Mouse (Mus musculus): ENCODE results near the gene Lrrc46. TPM values are rescaled to one million over a fixed set of nuclear protein-coding genes. Genes with fewer than 3 reads are reported as not detected.

Lrrc46 gene
- polyA plus RNA-seq, 1 experiment from 2014 or later = 1.6 TPM

- no peak overlapping the region for H3K4me3 ChIP-seq (ENCODE audit: low read length)
- H3K4me1 ChIP-seq (ENCODE audit: control insufficient read depth, insufficient read depth, low read length) = no peaks in the 10 kb centered on the region
- ATAC-seq (ENCODE audit: low FRiP score, low TSS enrichment) = peak; percentile 63; the same call in 1 of the 2 replicates
- no peaks in the 10 kb centered on the region for H3K27me3 ChIP-seq (ENCODE audit: control insufficient read depth, insufficient read depth, low read length)
- WGBS = 30% methylated on average over 3 of the region's 3 CpGs
- H3K9me3 ChIP-seq (ENCODE audit: control insufficient read depth, low read length) = no peaks in the 10 kb centered on the region
- no peak overlapping the region for H3K4me2 ChIP-seq (replicated peaks; ENCODE audit: low read depth, low read length)
- no peaks in the 10 kb centered on the region; the same call in 1 of the 2 replicates for H3K36me3 ChIP-seq (ENCODE audit: control insufficient read depth, insufficient read depth, low read length)
- H3K9ac ChIP-seq (ENCODE audit: low read depth, low read length) = no peak overlapping the region
- no peak overlapping the region for H3K27ac ChIP-seq (ENCODE audit: low read depth, low read length)
Measured at GRCm38 (mm10) chr11:97072533-97072932, 31.3 kb upstream of the Lrrc46 start.

- no peaks in the 10 kb centered on the region for H3K4me1 ChIP-seq (ENCODE audit: control insufficient read depth, insufficient read depth, low read length)
- no peak overlapping the region for H3K4me3 ChIP-seq (ENCODE audit: low read length)
- H3K27me3 ChIP-seq (ENCODE audit: control insufficient read depth, insufficient read depth, low read length) = no peaks in the 10 kb centered on the region
- peaks cover 4% of the 10 kb centered on the region; the same call in 1 of the 2 replicates for H3K36me3 ChIP-seq (ENCODE audit: control insufficient read depth, insufficient read depth, low read length)
- ATAC-seq (ENCODE audit: low FRiP score, low TSS enrichment) = no peak
- no peak overlapping the region for H3K9ac ChIP-seq (ENCODE audit: low read depth, low read length)
- 48% methylated on average over 1 of the region's 1 CpGs for WGBS
- no peak overlapping the region for H3K27ac ChIP-seq (ENCODE audit: low read depth, low read length)
- H3K9me3 ChIP-seq (ENCODE audit: control insufficient read depth, low read length) = no peaks in the 10 kb centered on the region
- no peak overlapping the region for H3K4me2 ChIP-seq (replicated peaks; ENCODE audit: low read depth, low read length)
Measured at GRCm38 (mm10) chr11:97071129-97071528, 29.9 kb upstream of the Lrrc46 start.

GRCm38 (mm10) chr11:97069770-97070169 lies 28.6 kb upstream of the Lrrc46 start:
- Histone ChIP-seq H3K4me2 (replicated peaks; ENCODE audit: low read depth, low read length) (no peak overlapping the region), H3K27me3 (ENCODE audit: control insufficient read depth, insufficient read depth, low read length) (no peaks in the 10 kb centered on the region), H3K27ac (ENCODE audit: low read depth, low read length) (no peak overlapping the region), H3K9ac (ENCODE audit: low read depth, low read length) (no peak overlapping the region), H3K36me3 (ENCODE audit: control insufficient read depth, insufficient read depth, low read length) (peaks cover 4% of the 10 kb centered on the region; the same call in 1 of the 2 replicates), H3K9me3 (ENCODE audit: control insufficient read depth, low read length) (no peaks in the 10 kb centered on the region), H3K4me3 (ENCODE audit: low read length) (no peak overlapping the region), H3K4me1 (ENCODE audit: control insufficient read depth, insufficient read depth, low read length) (no peaks in the 10 kb centered on the region)
- WGBS = 78% methylated on average over 2 of the region's 2 CpGs
- ATAC-seq (ENCODE audit: low FRiP score, low TSS enrichment) = no peak

- H3K4me1 ChIP-seq (ENCODE audit: control insufficient read depth, insufficient read depth, low read length) = no peaks in the 10 kb centered on the region
- H3K27ac ChIP-seq (ENCODE audit: low read depth, low read length) = no peak overlapping the region
- H3K4me2 ChIP-seq (replicated peaks; ENCODE audit: low read depth, low read length) = no peak overlapping the region
- no peak overlapping the region for H3K4me3 ChIP-seq (ENCODE audit: low read length)
- no peaks in the 10 kb centered on the region for H3K27me3 ChIP-seq (ENCODE audit: control insufficient read depth, insufficient read depth, low read length)
- WGBS = 50% methylated on average over 1 of the region's 1 CpGs
- no peak overlapping the region for H3K9ac ChIP-seq (ENCODE audit: low read depth, low read length)
- H3K9me3 ChIP-seq (ENCODE audit: control insufficient read depth, low read length) = no peaks in the 10 kb centered on the region
- ATAC-seq (ENCODE audit: low FRiP score, low TSS enrichment) = no peak
- H3K36me3 ChIP-seq (ENCODE audit: control insufficient read depth, insufficient read depth, low read length) = peaks cover 4% of the 10 kb centered on the region; the same call in 1 of the 2 replicates
Measured at GRCm38 (mm10) chr11:97069333-97069732, 28.1 kb upstream of the Lrrc46 start.

- H3K27ac ChIP-seq (ENCODE audit: low read depth, low read length) = no peak overlapping the region
- no peak overlapping the region for H3K9ac ChIP-seq (ENCODE audit: low read depth, low read length)
- WGBS = 48% methylated on average over 22 of the region's 22 CpGs
- ATAC-seq (ENCODE audit: low FRiP score, low TSS enrichment) = no peak
- no peak overlapping the region for H3K4me3 ChIP-seq (ENCODE audit: low read length)
- no peaks in the 10 kb centered on the region for H3K9me3 ChIP-seq (ENCODE audit: control insufficient read depth, low read length)
- no peaks in the 10 kb centered on the region for H3K27me3 ChIP-seq (ENCODE audit: control insufficient read depth, insufficient read depth, low read length)
- no peaks in the 10 kb centered on the region; the same call in 1 of the 2 replicates for H3K4me1 ChIP-seq (ENCODE audit: control insufficient read depth, insufficient read depth, low read length)
- H3K4me2 ChIP-seq (replicated peaks; ENCODE audit: low read depth, low read length) = no peak overlapping the region
- H3K36me3 ChIP-seq (ENCODE audit: control insufficient read depth, insufficient read depth, low read length) = peaks cover 4% of the 10 kb centered on the region; the same call in 1 of the 2 replicates
Measured at GRCm38 (mm10) chr11:97066656-97067360, 25.6 kb upstream of the Lrrc46 start.

GRCm38 (mm10) chr11:97065538-97066295 lies 24.5 kb upstream of the Lrrc46 start:
- H3K27ac ChIP-seq (ENCODE audit: low read depth, low read length) = no peak overlapping the region
- no peak overlapping the region for H3K4me2 ChIP-seq (replicated peaks; ENCODE audit: low read depth, low read length)
- peaks cover 11% of the 10 kb centered on the region; the same call in 1 of the 2 replicates for H3K36me3 ChIP-seq (ENCODE audit: control insufficient read depth, insufficient read depth, low read length)
- no peaks in the 10 kb centered on the region for H3K9me3 ChIP-seq (ENCODE audit: control insufficient read depth, low read length)
- ATAC-seq (ENCODE audit: low FRiP score, low TSS enrichment) = no peak
- H3K9ac ChIP-seq (ENCODE audit: low read depth, low read length) = no peak overlapping the region
- H3K27me3 ChIP-seq (ENCODE audit: control insufficient read depth, insufficient read depth, low read length) = no peaks in the 10 kb centered on the region
- H3K4me3 ChIP-seq (ENCODE audit: low read length) = no peak overlapping the region
- no peaks in the 10 kb centered on the region; the same call in 1 of the 2 replicates for H3K4me1 ChIP-seq (ENCODE audit: control insufficient read depth, insufficient read depth, low read length)
- WGBS = 86% methylated on average over 12 of the region's 12 CpGs

- Histone ChIP-seq H3K4me2 (replicated peaks; ENCODE audit: low read depth, low read length) (no peak overlapping the region), H3K27me3 (ENCODE audit: control insufficient read depth, insufficient read depth, low read length) (no peaks in the 10 kb centered on the region), H3K27ac (ENCODE audit: low read depth, low read length) (peak overlapping the region; percentile 60; the same call in 1 of the 2 replicates), H3K4me3 (ENCODE audit: low read length) (no peak overlapping the region), H3K9ac (ENCODE audit: low read depth, low read length) (no peak overlapping the region), H3K4me1 (ENCODE audit: control insufficient read depth, insufficient read depth, low read length) (no peaks in the 10 kb centered on the region; the same call in 1 of the 2 replicates), H3K36me3 (ENCODE audit: control insufficient read depth, insufficient read depth, low read length) (peaks cover 22% of the 10 kb centered on the region), H3K9me3 (ENCODE audit: control insufficient read depth, low read length) (no peaks in the 10 kb centered on the region)
- no peak for ATAC-seq (ENCODE audit: low FRiP score, low TSS enrichment)
- 76% methylated on average over 3 of the region's 3 CpGs for WGBS
Measured at GRCm38 (mm10) chr11:97063921-97064295, 22.7 kb upstream of the Lrrc46 start.

GRCm38 (mm10) chr11:97063274-97063920 lies 22.2 kb upstream of the Lrrc46 start:
- no peak for ATAC-seq (ENCODE audit: low FRiP score, low TSS enrichment)
- WGBS = 55% methylated on average over 9 of the region's 9 CpGs

More at GRCm38 (mm10) chr11:97063274-97063920, 22.2 kb upstream of the Lrrc46 start:
- Histone ChIP-seq H3K36me3 (ENCODE audit: control insufficient read depth, insufficient read depth, low read length) (peaks cover 22% of the 10 kb centered on the region), H3K4me3 (ENCODE audit: low read length) (no peak overlapping the region), H3K9ac (ENCODE audit: low read depth, low read length) (0 out of 2 replicates have a peak overlapping the region, but pooled peaks have one; percentile 13), H3K4me1 (ENCODE audit: control insufficient read depth, insufficient read depth, low read length) (no peaks in the 10 kb centered on the region; the same call in 1 of the 2 replicates), H3K4me2 (replicated peaks; ENCODE audit: low read depth, low read length) (no peak overlapping the region), H3K9me3 (ENCODE audit: control insufficient read depth, low read length) (no peaks in the 10 kb centered on the region), H3K27ac (ENCODE audit: low read depth, low read length) (peak overlapping the region; percentile 60; the same call in 1 of the 2 replicates), H3K27me3 (ENCODE audit: control insufficient read depth, insufficient read depth, low read length) (no peaks in the 10 kb centered on the region)
